11 mouse cellular contexts compared by ENCODE assay signal in the genomic region with DNA sequence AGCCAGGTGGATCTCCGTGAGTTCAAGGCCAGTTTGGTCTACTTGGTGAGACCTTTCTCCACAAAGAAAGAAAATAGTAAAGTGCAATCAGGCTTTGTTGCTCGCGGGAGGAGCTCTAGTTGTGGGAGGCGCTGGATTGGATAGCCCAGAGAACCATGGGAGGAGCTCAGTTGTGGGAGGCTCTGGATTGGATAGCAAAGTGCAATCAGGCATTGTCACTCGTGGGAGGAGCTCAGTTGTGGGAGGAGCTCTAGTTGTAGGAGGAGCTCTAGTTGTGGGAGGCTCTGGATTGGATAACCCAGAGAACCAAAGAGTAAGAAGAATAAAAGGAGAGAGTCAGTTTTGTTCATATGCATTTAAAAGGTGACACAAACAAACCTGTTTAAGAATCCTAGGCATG.
"Had no signal": no experiment of that assay in that cellular context is flagged by ENCODE, and none has a peak within 500 bp of the region (broad histone marks: within the 10 kb centered on the region; RNA-seq: fewer than 3 reads in every experiment).

No protein-coding gene starts in this region.

- DNase-seq: kidney, adult 18-20 months; kidney, adult 9 months; kidney, postnatal 14 days; kidney, postnatal 4 days; left cerebral cortex, postnatal 4 days; lung, adult 18-20 months; lung, postnatal 10 days; lung, postnatal 4 days; thymus, postnatal 36 days had no signal

- ATAC-seq: liver, embryonic 12.5 days; midbrain, embryonic 15.5 days had no signal
